Mouse (Mus musculus) kidney, postnatal 14 days (tissue): ENCODE data around the gene Arl5c.

ENCODE experiments used
- DNase-seq: peaks from one replicate; pipeline ENCODE4 v3.0.0; 2022; ENCODE audit warnings: mixed read lengths

Arl5c gene

GRCm38 (mm10) chr11:97995564-97996288 is at the start of gene Arl5c:
Gene Arl5c (minus strand): TSS chr11:97996181.
- DNase-seq: peak; percentile 56

- DNase-seq: no peak
Measured at GRCm38 (mm10) chr11:98045596-98045995, 49.6 kb upstream of the Arl5c start.

- DNase-seq: no peak
Measured at GRCm38 (mm10) chr11:98044074-98044473, 48.1 kb upstream of the Arl5c start.

GRCm38 (mm10) chr11:98042741-98043140 is 46.8 kb upstream of the Arl5c start:
- peak; percentile 59 for DNase-seq

GRCm38 (mm10) chr11:98040975-98041374 is 45.0 kb upstream of the Arl5c start:
- DNase-seq: no peak

- no peak for DNase-seq
Measured at GRCm38 (mm10) chr11:98037871-98038270, 41.9 kb upstream of the Arl5c start.

GRCm38 (mm10) chr11:98035977-98036377 is 40.0 kb upstream of the Arl5c start:
- peak; percentile 32 for DNase-seq

GRCm38 (mm10) chr11:98034840-98035239 is 38.9 kb upstream of the Arl5c start:
- no peak for DNase-seq

- DNase-seq: no peak
Measured at GRCm38 (mm10) chr11:98034061-98034460, 38.1 kb upstream of the Arl5c start.

- peak; percentile 82 for DNase-seq
Measured at GRCm38 (mm10) chr11:98031443-98031770, 35.4 kb upstream of the Arl5c start.

GRCm38 (mm10) chr11:98030701-98031442 is 34.9 kb upstream of the Arl5c start:
- no peak for DNase-seq

- DNase-seq: no peak
Measured at GRCm38 (mm10) chr11:98027785-98028184, 31.8 kb upstream of the Arl5c start.

- no peak for DNase-seq
Measured at GRCm38 (mm10) chr11:98027297-98027688, 31.3 kb upstream of the Arl5c start.

- DNase-seq: peak; percentile 95
Measured at GRCm38 (mm10) chr11:98026570-98027296, 30.8 kb upstream of the Arl5c start, which contains the start of gene Rpl19. Gene Rpl19 (plus strand): TSS chr11:98026710.

GRCm38 (mm10) chr11:98026248-98026569 is 30.2 kb upstream of the Arl5c start:
- DNase-seq: no peak

GRCm38 (mm10) chr11:98024516-98024915 is 28.5 kb upstream of the Arl5c start:
- no peak for DNase-seq

- DNase-seq: peak; percentile 82
Measured at GRCm38 (mm10) chr11:98022555-98023371, 26.8 kb upstream of the Arl5c start, which contains the start of gene Cacnb1. Gene Cacnb1 (minus strand): TSS chr11:98023034.

GRCm38 (mm10) chr11:98022253-98022554 is 26.2 kb upstream of the Arl5c start:
- no peak for DNase-seq

- peak; percentile 31 for DNase-seq
Measured at GRCm38 (mm10) chr11:98021565-98022252, 25.7 kb upstream of the Arl5c start.

- no peak for DNase-seq
Measured at GRCm38 (mm10) chr11:98021118-98021517, 25.1 kb upstream of the Arl5c start.

- DNase-seq: no peak
Measured at GRCm38 (mm10) chr11:98020710-98021109, 24.7 kb upstream of the Arl5c start.

GRCm38 (mm10) chr11:98019883-98020610 is 24.1 kb upstream of the Arl5c start:
- no peak for DNase-seq
